Mouse (Mus musculus): ENCODE measurements at regions not wholly inside any gene's neighbourhood (a gene's known extent, or its start where the extent isn't known, plus 50 kb on each side); places are given as distances from the start of the nearest gene placed in this dataset.

- no peak for TF ChIP-seq POLR2A (IDR thresholded peaks at IDR 0.05; ENCODE audit: borderline replicate concordance, insufficient read depth, low read length)
- TF ChIP-seq CTCF (IDR thresholded peaks at IDR 0.05; ENCODE audit: borderline replicate concordance, insufficient read depth, low read depth, low read length) = no peak
Observed at GRCm38 (mm10) chr1:133501016-133501415, 76.8 kb upstream of the Sox13 start.
